ENCODE assay signal across 17 mouse cellular contexts in genomic region chr3:28775958-28776357, GRCm38 (mm10). TPM values are rescaled to one million over a fixed set of nuclear protein-coding genes. Genes with fewer than 3 reads are reported as not detected.
DNase-seq lines count a peak whose midpoint lies in the region; ATAC-seq lines count a peak whose summit lies in the region.
"Had no signal": no experiment of that assay in that cellular context is flagged by ENCODE, and none has a peak within 500 bp of the region (broad histone marks: within the 10 kb centered on the region; RNA-seq: fewer than 3 reads in every experiment).

No protein-coding gene starts in this region.

- H3K4me2 ChIP-seq in liver, embryonic 12.5 days, result peak overlapping the region; percentile 80
- H3K4me2 ChIP-seq in stomach, embryonic 15.5 days, result no peak overlapping the region
- H3K4me2 ChIP-seq: midbrain, embryonic 13.5 days had no signal

- peak overlapping the region; percentile 40 for H3K4me3 ChIP-seq in liver, embryonic 12.5 days
- H3K4me3 ChIP-seq in stomach, embryonic 15.5 days (replicated peaks), result no peak overlapping the region
- H3K4me3 ChIP-seq: midbrain, embryonic 13.5 days had no signal

- peak; percentile 20 for DNase-seq in spleen, adult 12 weeks (ENCODE audit: low spot score)
- no peak for DNase-seq in spleen, adult 18-20 months
- peak; percentile 85 for DNase-seq in c-Kit-positive CD71-positive TER-119-positive erythroid progenitor cells, embryonic 14.5 days (ENCODE audit: low spot score)
- DNase-seq in Muller cell, postnatal 12 days (ENCODE audit: inconsistent ontology term), result no peak
- DNase-seq: adrenal gland, adult 2 months; cerebellum, postnatal 25 days; heart, adult 18-20 months; kidney, postnatal 25 days; left cerebral cortex, postnatal 4 days; lung, postnatal 10 days; right cerebral cortex, postnatal 25 days had no signal

- H3K9ac ChIP-seq in liver, embryonic 12.5 days, result peak overlapping the region; percentile 69
- H3K9ac ChIP-seq in stomach, embryonic 15.5 days, result no peak overlapping the region
- H3K9ac ChIP-seq: midbrain, embryonic 13.5 days had no signal

- H3K27me3 ChIP-seq in liver, embryonic 12.5 days (replicated peaks), result no peaks in the 10 kb centered on the region
- no peaks in the 10 kb centered on the region for H3K27me3 ChIP-seq in stomach, embryonic 15.5 days (replicated peaks)

- 14% methylated on average over 1 of the region's 1 CpGs for WGBS in liver, embryonic 12.5 days (ENCODE audit: insufficient replicate concordance)
- 81% methylated on average over 1 of the region's 1 CpGs for WGBS in stomach, embryonic 15.5 days

- peak overlapping the region; percentile 100 for H3K27ac ChIP-seq in liver, embryonic 12.5 days
- no peak overlapping the region for H3K27ac ChIP-seq in stomach, embryonic 15.5 days
- H3K27ac ChIP-seq: midbrain, embryonic 13.5 days had no signal

- H3K9me3 ChIP-seq in liver, embryonic 12.5 days (replicated peaks), result no peaks in the 10 kb centered on the region
- no peaks in the 10 kb centered on the region for H3K9me3 ChIP-seq in stomach, embryonic 15.5 days
- H3K9me3 ChIP-seq: midbrain, embryonic 13.5 days had no signal

- H3K36me3 ChIP-seq in liver, embryonic 12.5 days, result no peaks in the 10 kb centered on the region
- no peaks in the 10 kb centered on the region for H3K36me3 ChIP-seq in stomach, embryonic 15.5 days
- H3K36me3 ChIP-seq: midbrain, embryonic 13.5 days had no signal

- H3K4me1 ChIP-seq in liver, embryonic 12.5 days, result peaks cover 41% of the 10 kb centered on the region
- H3K4me1 ChIP-seq in stomach, embryonic 15.5 days, result 0 out of 2 replicates have a peak, but pooled peaks cover 4% of the 10 kb centered on the region

- peak; percentile 89 for ATAC-seq in liver, embryonic 12.5 days
- ATAC-seq in stomach, embryonic 15.5 days (ENCODE audit: insufficient read depth, low FRiP score, low read depth), result peak; percentile 91
- ATAC-seq in cerebellum, adult (ENCODE audit: insufficient number of reproducible peaks, low FRiP score, low TSS enrichment), result no peak
- ATAC-seq: CD4-positive, CD25-positive, alpha-beta regulatory T cell, adult 4 months; inflammation-experienced regulatory T-cells, adult 6 months; midbrain, embryonic 13.5 days had no signal

RNA-seq across cellular contexts. Expression of gene Eif5a2, which starts 5.1 kb away (rescaled TPM):
- polyA plus RNA-seq in liver, embryonic 12.5 days (2016; fragmentation: Nextera tagmentation; extraction: Ambion mirVana), result 9.4 and 9.6 TPM in 2 replicates
- 4.3 and 4.7 TPM in 2 replicates for polyA plus RNA-seq in stomach, embryonic 15.5 days (2015; fragmentation: Nextera tagmentation; extraction: Ambion mirVana)

RNA-seq across cellular contexts. Expression of gene Rpl22l1, which starts 29.3 kb away (rescaled TPM):
- polyA plus RNA-seq in liver, embryonic 12.5 days (2016; fragmentation: Nextera tagmentation; extraction: Ambion mirVana), result 416 and 425 TPM in 2 replicates
- polyA plus RNA-seq in stomach, embryonic 15.5 days (2015; fragmentation: Nextera tagmentation; extraction: Ambion mirVana), result 439 and 456 TPM in 2 replicates

Comparison
In these comparisons a context has a peak if more than half of its experiments do, and no peak if none do; other contexts are left out.
1. DNase-seq: peak in spleen, adult 12 weeks (single experiment) and c-Kit-positive CD71-positive TER-119-positive erythroid progenitor cells, embryonic 14.5 days (single experiment); none in spleen, adult 18-20 months (0 of 2) and Muller cell, postnatal 12 days (single experiment).